Mouse (Mus musculus) CH12.LX (cell line): ENCODE measurements at regions not wholly inside any gene's neighbourhood (a gene's known extent, or its start where the extent isn't known, plus 50 kb on each side); places are given as distances from the start of the nearest gene placed in this dataset.
"Not testable (repeated sequence)": the region's sequence is repeated elsewhere in the genome, so short reads cannot be mapped to it uniquely, and the experiment has no call there.

Experiments
- DNase-seq: peaks from one replicate; pipeline ENCODE4 v3.0.0-alpha.2; 2013; ENCODE audit errors: extremely low read depth
- H3K27ac ChIP-seq: 2 replicates; pipeline ENCODE4 v1.5.1; 2012; ENCODE audit warnings: low read depth, mild to moderate bottlenecking, control low read depth, moderate library complexity; ENCODE audit not compliant: insufficient read depth
- H3K27me3 ChIP-seq: replicated peaks from 2 replicates; pipeline ENCODE3; 2012; ENCODE audit warnings: inconsistent platforms
- H3K36me3 ChIP-seq, 2 experiments: replicated peaks in 1 of 2; 2 replicates each; pipeline versions ENCODE3 to v1.6.1; 2012; ENCODE audit warnings: inconsistent platforms in 1 of 2, low read length in 1 of 2, mild to moderate bottlenecking in 1 of 2, mixed read lengths in 1 of 2, moderate library complexity in 1 of 2; ENCODE audit not compliant: control insufficient read depth in 1 of 2, insufficient read depth in 1 of 2
- H3K4me1 ChIP-seq, 2 experiments: 2 replicates each; pipeline ENCODE4 v1.6.1; 2012; ENCODE audit warnings: inconsistent platforms in 1 of 2, moderate library complexity in 1 of 2; ENCODE audit not compliant: insufficient read depth in 2 of 2, control insufficient read depth in 1 of 2
- H3K4me2 ChIP-seq: 2 replicates; pipeline ENCODE4 v1.6.1; 2012; ENCODE audit warnings: low read depth, mild to moderate bottlenecking, control low read depth; ENCODE audit not compliant: poor library complexity, insufficient read depth, severe bottlenecking
- H3K4me3 ChIP-seq, 3 experiments: fragments of 150-350 bp in 1 of 3; sonication (generic) in 1 of 3; replicated peaks in 1 of 3; 2 replicates each; pipeline versions ENCODE3 to v1.5.1; 2011 to 2012; ENCODE audit warnings: low read depth in 2 of 3, low read length in 2 of 3, mild to moderate bottlenecking in 2 of 3, moderate library complexity in 2 of 3, control low read depth in 1 of 3, improper control_type of control experiment in 1 of 3, inconsistent platforms in 1 of 3, mixed read lengths in 1 of 3; ENCODE audit not compliant: poor library complexity in 1 of 3
- H3K79me2 ChIP-seq: replicated peaks from 2 replicates; pipeline ENCODE4 v1.6.1; 2012; ENCODE audit warnings: mild to moderate bottlenecking, moderate library complexity; ENCODE audit not compliant: control insufficient read depth, poor library complexity, insufficient read depth, severe bottlenecking; ENCODE audit errors: extremely low read depth
- H3K9ac ChIP-seq: 2 replicates; pipeline ENCODE4 v1.6.1; 2012; ENCODE audit warnings: low read depth, mild to moderate bottlenecking, control low read depth, moderate library complexity; ENCODE audit not compliant: insufficient read depth
- H3K9me3 ChIP-seq: replicated peaks from 2 replicates; pipeline ENCODE3; 2012; ENCODE audit warnings: low read length, inconsistent platforms, mixed read lengths
- CTCF ChIP-seq, 2 experiments: IDR thresholded peaks in 1 of 2; conservative IDR thresholded peaks in 1 of 2; 2 replicates each; pipeline ENCODE4 v1.5.1; 2011 to 2012; ENCODE audit warnings: low read depth in 2 of 2, low read length in 2 of 2, improper control_type of control experiment in 1 of 2, inconsistent platforms in 1 of 2, mild to moderate bottlenecking in 1 of 2, moderate library complexity in 1 of 2
- EP300 ChIP-seq: IDR thresholded peaks from 2 replicates; pipeline ENCODE4 v1.6.1; 2011; ENCODE audit warnings: low read length, improper control_type of control experiment
- MEF2A ChIP-seq: IDR thresholded peaks from 2 replicates; pipeline ENCODE4 v1.6.1; 2014; ENCODE audit warnings: low read depth, mild to moderate bottlenecking, inconsistent platforms, low read length, improper control_type of control experiment, borderline replicate concordance
- RAD21 ChIP-seq: IDR thresholded peaks from 2 replicates; pipeline ENCODE4 v1.6.1; 2011; ENCODE audit warnings: low read depth, mild to moderate bottlenecking, low read length, improper control_type of control experiment, moderate library complexity
- SMC3 ChIP-seq: IDR thresholded peaks from 2 replicates; pipeline ENCODE4 v1.6.1; 2011; ENCODE audit warnings: low read depth, low read length, improper control_type of control experiment
- USF2 ChIP-seq: conservative IDR thresholded peaks from 2 replicates; pipeline ENCODE4 v1.6.1; 2011; ENCODE audit warnings: low read depth, low read length, improper control_type of control experiment
- ZC3H11A ChIP-seq: IDR thresholded peaks from 2 replicates; pipeline ENCODE4 v1.6.1; 2012; ENCODE audit warnings: low read depth, mild to moderate bottlenecking, inconsistent platforms, low read length, improper control_type of control experiment
- ZKSCAN1 ChIP-seq: IDR thresholded peaks from 2 replicates; pipeline ENCODE4 v1.6.1; 2012; ENCODE audit warnings: low read depth, inconsistent platforms, low read length, improper control_type of control experiment, borderline replicate concordance
- dilution Hi-C: fragments of 300-500 bp; cut with MboI; formaldehyde crosslinking; loops from 2 replicates; pipeline ENCODE4 v1.14.3; 2020; ENCODE audit warnings: low sequenced_read_pairs; ENCODE audit not compliant: extremely low pct_unique_long_range_greater_than_20kb, extremely low pct_ligation_motif_present
- in situ Hi-C: fragments of 300-500 bp; cut with MboI; formaldehyde crosslinking; loops from 3 replicates; pipeline ENCODE4 v1.14.3; 2019; ENCODE audit warnings: low sequenced_read_pairs, low pct_ligation_motif_present, low pct_unique_long_range_greater_than_20kb, mixed read lengths

GRCm38 (mm10) chr16:49441225-49441624 is 257.8 kb upstream of the Ift57 start:
- no peaks in the 10 kb centered on the region for H3K4me1 ChIP-seq
- H3K27ac ChIP-seq: no peak overlapping the region
- peak; percentile 54 for DNase-seq
- no peaks in the 10 kb centered on the region for H3K79me2 ChIP-seq
- in situ Hi-C loops: no loop called here
- H3K27me3 ChIP-seq: no peaks in the 10 kb centered on the region
- no peaks in the 10 kb centered on the region for H3K9me3 ChIP-seq
- TF ChIP-seq SMC3: peak; percentile 49
- TF ChIP-seq USF2: no peak
- no peak for TF ChIP-seq EP300
- TF ChIP-seq CTCF (conservative IDR thresholded peaks at IDR 0.05 in 1 of 2, IDR thresholded peaks at IDR 0.05 in 1 of 2; ENCODE audit: low read depth in 2 of 2, low read length in 2 of 2): peak; percentile 44 to 73; a peak in 3 of 4 replicates
- peak; percentile 55 for TF ChIP-seq RAD21
- H3K4me2 ChIP-seq: no peak overlapping the region
- no peaks in the 10 kb centered on the region for H3K36me3 ChIP-seq
- dilution Hi-C loops: no loop called here
- no peak overlapping the region for H3K9ac ChIP-seq
- no peak overlapping the region for H3K4me3 ChIP-seq

DNA sequence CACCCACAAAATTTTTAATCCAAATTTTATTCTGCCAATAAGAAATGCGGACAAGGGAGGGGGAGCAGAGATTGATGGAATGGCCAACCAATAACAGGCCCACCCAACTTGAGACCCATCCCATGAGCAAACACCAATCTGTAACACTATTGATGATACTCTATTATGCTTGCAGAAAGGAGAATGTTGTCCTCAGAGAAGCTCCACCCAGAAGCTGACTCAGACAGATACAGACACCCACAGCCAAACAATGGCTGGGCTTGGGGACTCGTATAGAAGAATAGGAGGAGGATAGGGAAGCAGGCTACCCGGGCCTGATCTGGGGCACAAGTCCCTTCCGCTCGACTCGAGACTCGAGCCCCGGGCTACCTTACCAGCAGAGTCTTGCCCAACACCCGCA is 251.7 kb upstream of the Ift57 start:
- DNase-seq, H3K4me3 ChIP-seq, in situ Hi-C loops, H3K4me1 ChIP-seq, H3K27me3 ChIP-seq, dilution Hi-C loops, H3K79me2 ChIP-seq, H3K9ac ChIP-seq, H3K4me2 ChIP-seq, H3K36me3 ChIP-seq, H3K9me3 ChIP-seq, H3K27ac ChIP-seq: not testable (repeated sequence)

GRCm38 (mm10) chr16:49493881-49494280 is 205.2 kb upstream of the Ift57 start:
- no peaks in the 10 kb centered on the region for H3K36me3 ChIP-seq
- DNase-seq: no peak
- H3K4me2 ChIP-seq: no peak overlapping the region
- no peak overlapping the region for H3K9ac ChIP-seq
- H3K27ac ChIP-seq: no peak overlapping the region
- TF ChIP-seq ZKSCAN1 (no peak), ZC3H11A (no peak), MEF2A (no peak)
- TF ChIP-seq, all 38 proteins: peak for 0
- Histone ChIP-seq H3K4me1 (0 out of 4 replicates have a peak, but pooled peaks cover 0 to 2% of the 10 kb centered on the region in 2 experiments), H3K4me3 (no peak overlapping the region), H3K9me3 (peaks cover 6% of the 10 kb centered on the region), H3K79me2 (no peaks in the 10 kb centered on the region), H3K27me3 (no peaks in the 10 kb centered on the region)
- in situ Hi-C loops: no loop called here
- dilution Hi-C loops: no loop called here
